Mouse (Mus musculus) G1E (cell line): Measurements from ENCODE around the gene Cdkal1.

ENCODE experiments used
- CTCF ChIP-seq: IDR thresholded peaks from 2 replicates; pipeline ENCODE4 v1.5.1; 2012; ENCODE audit warnings: low read depth, low read length, inconsistent platforms, mixed read lengths
- GATA1 ChIP-seq: IDR thresholded peaks from 2 replicates; pipeline ENCODE4 v1.6.1; 2012; ENCODE audit warnings: borderline replicate concordance, low read length, inconsistent platforms, mixed read lengths
- GATA2 ChIP-seq: IDR thresholded peaks from 2 replicates; pipeline ENCODE4 v1.6.1; 2012; ENCODE audit warnings: low read depth, low read length, inconsistent platforms, borderline replicate concordance
- POLR2AphosphoS5 ChIP-seq: IDR thresholded peaks from 2 replicates; pipeline ENCODE4 v1.6.1; 2012; ENCODE audit warnings: low read depth, low read length, inconsistent platforms; ENCODE audit not compliant: insufficient replicate concordance
- TAL1 ChIP-seq: conservative IDR thresholded peaks from 2 replicates; pipeline ENCODE4 v1.6.1; 2012; ENCODE audit warnings: low read depth, low read length, inconsistent platforms, mixed read lengths

DNA sequence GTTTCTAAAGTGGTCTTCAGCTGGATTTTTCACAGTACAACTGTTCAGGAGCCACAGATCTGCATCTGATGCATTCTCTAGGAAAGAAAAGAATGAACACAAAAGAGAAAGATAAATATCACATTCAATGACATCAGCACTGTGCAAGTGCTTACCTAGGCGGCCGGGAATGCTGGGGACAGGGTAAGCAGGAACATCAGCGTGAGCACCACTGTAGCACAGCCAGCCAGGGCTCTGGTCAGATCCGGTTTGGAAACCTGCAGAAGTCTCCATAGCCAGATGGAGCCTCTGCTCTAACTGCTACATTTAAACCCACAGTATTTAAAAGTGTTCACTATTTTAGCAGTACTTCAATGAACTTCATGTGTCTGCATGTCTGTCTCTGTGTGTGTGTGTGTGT is 78.2 kb downstream of the Cdkal1 start:
- TF ChIP-seq GATA1: no peak
- no peak for TF ChIP-seq CTCF
- no peak for TF ChIP-seq TAL1
- TF ChIP-seq POLR2AphosphoS5: no peak
- TF ChIP-seq GATA2: no peak
